Mouse (Mus musculus): ENCODE measurements at regions not wholly inside any gene's neighbourhood (a gene's known extent, or its start where the extent isn't known, plus 50 kb on each side); places are given as distances from the start of the nearest gene placed in this dataset. TPM values are rescaled to one million over a fixed set of nuclear protein-coding genes. Genes with fewer than 3 reads are reported as not detected.
A peak's percentile ranks its signal among the peaks of the same experiment; 100 is the strongest.

DNA sequence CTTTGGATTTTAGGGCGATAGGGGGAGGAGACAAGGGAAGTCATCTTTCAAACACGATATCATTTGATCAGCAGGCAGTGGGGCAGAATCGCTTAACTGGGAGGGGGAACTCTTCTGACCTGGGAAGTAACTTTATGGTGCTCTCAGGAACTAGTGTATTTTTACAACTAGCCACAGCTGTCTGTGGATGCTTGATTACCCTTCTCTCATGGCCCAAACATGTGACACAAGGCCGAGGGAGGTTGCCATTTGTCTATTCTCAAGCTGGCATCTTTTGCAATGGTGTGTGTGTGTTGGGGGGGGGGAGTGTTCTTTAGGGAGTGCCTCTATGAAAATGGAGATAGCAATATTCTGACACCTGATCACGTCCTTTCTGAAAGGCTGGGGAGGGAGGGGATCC, 246.1 kb downstream of the Atp6ap1l start:
- H3K4me3 ChIP-seq (ENCODE audit: low read depth, low read length), result no peak overlapping the region
- no peak for ATAC-seq (ENCODE audit: low read depth)
- WGBS, result 71% methylated on average over 5 of the region's 5 CpGs
- H3K9ac ChIP-seq (replicated peaks; ENCODE audit: low read depth, low read length), result no peak overlapping the region
- no peak overlapping the region for H3K27ac ChIP-seq (ENCODE audit: low read depth, low read length)
- no peak overlapping the region for H3K4me2 ChIP-seq (ENCODE audit: low read depth, low read length)
- no peaks in the 10 kb centered on the region for H3K36me3 ChIP-seq (ENCODE audit: control insufficient read depth, insufficient read depth, low read length)
- no peaks in the 10 kb centered on the region for H3K27me3 ChIP-seq (ENCODE audit: control insufficient read depth, insufficient read depth, low read length)
- no peaks in the 10 kb centered on the region for H3K4me1 ChIP-seq (ENCODE audit: control insufficient read depth, insufficient read depth, low read length)
- H3K9me3 ChIP-seq (ENCODE audit: control insufficient read depth, low read length), result no peaks in the 10 kb centered on the region

DNA sequence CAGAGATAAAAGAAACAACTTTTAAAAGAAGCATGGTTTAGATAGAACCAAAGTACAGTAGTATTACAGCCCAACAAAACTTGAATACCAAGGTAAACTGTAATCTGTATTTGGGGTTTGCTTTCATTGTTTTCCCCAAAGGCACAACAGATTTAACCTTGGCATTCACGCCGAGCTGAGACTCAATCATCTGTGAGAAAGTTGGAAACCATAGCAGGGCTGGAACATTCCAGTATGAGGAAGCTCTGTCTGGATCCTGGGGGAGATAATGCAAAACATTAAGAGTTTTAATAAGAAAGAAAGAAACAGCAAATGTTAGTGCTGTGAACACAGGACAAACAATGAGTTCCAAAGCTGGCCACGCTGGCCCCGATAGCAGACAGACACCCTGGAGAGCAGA, 258.8 kb downstream of the Atp6ap1l start:
- H3K27ac ChIP-seq (ENCODE audit: low read depth, low read length), result no peak overlapping the region
- ATAC-seq (ENCODE audit: low read depth), result no peak
- no peak overlapping the region for H3K9ac ChIP-seq (replicated peaks; ENCODE audit: low read depth, low read length)
- no peaks in the 10 kb centered on the region for H3K27me3 ChIP-seq (ENCODE audit: control insufficient read depth, insufficient read depth, low read length)
- WGBS, result 72% methylated on average over 4 of the region's 4 CpGs
- H3K9me3 ChIP-seq (ENCODE audit: control insufficient read depth, low read length), result no peaks in the 10 kb centered on the region
- no peaks in the 10 kb centered on the region for H3K36me3 ChIP-seq (ENCODE audit: control insufficient read depth, insufficient read depth, low read length)
- no peaks in the 10 kb centered on the region for H3K4me1 ChIP-seq (ENCODE audit: control insufficient read depth, insufficient read depth, low read length)
- no peak overlapping the region for H3K4me3 ChIP-seq (ENCODE audit: low read depth, low read length)
- H3K4me2 ChIP-seq (ENCODE audit: low read depth, low read length), result no peak overlapping the region

DNA sequence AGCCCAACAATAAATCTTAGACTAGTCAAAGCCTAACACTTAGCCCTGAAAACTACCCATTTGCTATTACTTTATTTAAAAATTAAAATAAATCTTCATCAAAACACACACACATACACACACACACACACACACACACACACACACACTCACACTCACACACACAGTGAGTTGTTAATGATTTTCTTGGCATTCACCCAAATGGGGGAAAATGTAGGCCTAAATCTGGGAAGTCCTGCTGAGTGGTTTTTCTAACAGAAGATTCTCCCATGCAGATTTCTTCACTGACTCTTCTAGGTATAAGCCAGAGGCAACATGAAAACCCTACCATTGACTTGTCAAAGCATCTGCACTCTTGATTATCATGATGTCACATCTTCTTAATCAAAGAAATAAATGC, 260.9 kb downstream of the Atp6ap1l start:
- Histone ChIP-seq H3K9me3 (ENCODE audit: control insufficient read depth, low read length) (no peaks in the 10 kb centered on the region), H3K4me2 (ENCODE audit: low read depth, low read length) (no peak overlapping the region), H3K9ac (replicated peaks; ENCODE audit: low read depth, low read length) (no peak overlapping the region), H3K4me3 (ENCODE audit: low read depth, low read length) (no peak overlapping the region), H3K27me3 (ENCODE audit: control insufficient read depth, insufficient read depth, low read length) (no peaks in the 10 kb centered on the region), H3K4me1 (ENCODE audit: control insufficient read depth, insufficient read depth, low read length) (no peaks in the 10 kb centered on the region), H3K27ac (ENCODE audit: low read depth, low read length) (no peak overlapping the region), H3K36me3 (ENCODE audit: control insufficient read depth, insufficient read depth, low read length) (no peaks in the 10 kb centered on the region)
- ATAC-seq (ENCODE audit: low read depth), result no peak

DNA sequence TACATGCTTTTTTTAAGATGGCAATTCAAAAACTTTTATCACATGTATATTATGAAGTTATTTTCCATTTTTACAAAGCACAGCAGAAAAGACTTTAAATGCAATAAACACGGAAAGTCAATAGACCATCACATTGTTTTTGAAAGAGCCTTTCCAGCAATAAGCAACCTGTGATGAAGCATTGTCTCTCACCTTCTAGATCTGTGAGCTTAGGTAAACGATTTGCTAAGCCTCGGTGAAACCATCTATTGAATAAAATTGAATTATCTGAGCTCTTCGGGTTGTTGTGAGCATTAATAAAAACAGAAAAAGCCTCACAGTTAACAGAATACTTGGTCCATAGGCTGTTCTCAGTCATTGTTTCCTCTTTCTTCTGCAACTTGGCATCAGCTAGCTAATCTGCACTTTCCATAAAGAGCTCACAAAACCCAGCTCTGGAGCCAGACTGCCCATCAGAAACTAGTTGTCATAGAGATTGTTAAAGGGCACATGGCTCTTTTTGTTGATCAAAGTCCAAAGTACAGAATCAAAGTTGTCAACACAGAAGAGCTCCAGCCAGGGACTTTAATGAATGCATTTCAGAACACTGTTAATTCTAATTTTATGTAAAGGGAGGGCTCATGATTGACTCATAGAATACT, 261.5 kb downstream of the Atp6ap1l start:
- 57% methylated on average over 4 of the region's 4 CpGs for WGBS
- ATAC-seq (ENCODE audit: low read depth), result peak; percentile 57; the same call in 1 of the 2 replicates
- Histone ChIP-seq H3K4me1 (ENCODE audit: control insufficient read depth, insufficient read depth, low read length) (no peaks in the 10 kb centered on the region), H3K36me3 (ENCODE audit: control insufficient read depth, insufficient read depth, low read length) (no peaks in the 10 kb centered on the region), H3K27me3 (ENCODE audit: control insufficient read depth, insufficient read depth, low read length) (no peaks in the 10 kb centered on the region), H3K4me2 (ENCODE audit: low read depth, low read length) (no peak overlapping the region), H3K4me3 (ENCODE audit: low read depth, low read length) (no peak overlapping the region), H3K27ac (ENCODE audit: low read depth, low read length) (no peak overlapping the region), H3K9ac (replicated peaks; ENCODE audit: low read depth, low read length) (no peak overlapping the region), H3K9me3 (ENCODE audit: control insufficient read depth, low read length) (no peaks in the 10 kb centered on the region)

DNA sequence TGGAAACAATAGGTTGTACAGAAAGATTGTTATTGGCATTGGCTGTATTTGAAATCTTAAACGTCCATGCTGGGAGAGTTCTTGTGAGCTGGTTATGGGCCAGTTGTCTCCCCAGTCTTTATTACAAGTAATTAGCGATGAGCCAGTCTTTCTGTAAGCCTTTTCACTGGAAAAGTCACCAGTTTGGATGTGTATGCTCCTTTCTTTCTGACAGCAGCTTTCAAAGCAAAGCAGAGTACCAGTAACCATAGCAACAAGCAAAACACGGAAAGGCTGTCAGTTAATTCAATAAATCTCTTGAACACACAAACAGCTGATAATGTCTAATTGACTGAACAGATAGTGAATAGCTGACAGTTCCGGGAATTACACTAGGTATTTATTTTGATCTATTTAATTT, 262.0 kb downstream of the Atp6ap1l start:
- no peaks in the 10 kb centered on the region for H3K4me1 ChIP-seq (ENCODE audit: control insufficient read depth, insufficient read depth, low read length)
- 16% methylated on average over 4 of the region's 4 CpGs for WGBS
- no peak overlapping the region; the same call in 1 of the 2 replicates for H3K27ac ChIP-seq (ENCODE audit: low read depth, low read length)
- H3K4me2 ChIP-seq (ENCODE audit: low read depth, low read length), result no peak overlapping the region
- H3K36me3 ChIP-seq (ENCODE audit: control insufficient read depth, insufficient read depth, low read length), result no peaks in the 10 kb centered on the region
- ATAC-seq (ENCODE audit: low read depth), result peak; percentile 85
- no peak overlapping the region for H3K4me3 ChIP-seq (ENCODE audit: low read depth, low read length)
- H3K9ac ChIP-seq (replicated peaks; ENCODE audit: low read depth, low read length), result no peak overlapping the region
- no peaks in the 10 kb centered on the region for H3K27me3 ChIP-seq (ENCODE audit: control insufficient read depth, insufficient read depth, low read length)
- no peaks in the 10 kb centered on the region for H3K9me3 ChIP-seq (ENCODE audit: control insufficient read depth, low read length)

DNA sequence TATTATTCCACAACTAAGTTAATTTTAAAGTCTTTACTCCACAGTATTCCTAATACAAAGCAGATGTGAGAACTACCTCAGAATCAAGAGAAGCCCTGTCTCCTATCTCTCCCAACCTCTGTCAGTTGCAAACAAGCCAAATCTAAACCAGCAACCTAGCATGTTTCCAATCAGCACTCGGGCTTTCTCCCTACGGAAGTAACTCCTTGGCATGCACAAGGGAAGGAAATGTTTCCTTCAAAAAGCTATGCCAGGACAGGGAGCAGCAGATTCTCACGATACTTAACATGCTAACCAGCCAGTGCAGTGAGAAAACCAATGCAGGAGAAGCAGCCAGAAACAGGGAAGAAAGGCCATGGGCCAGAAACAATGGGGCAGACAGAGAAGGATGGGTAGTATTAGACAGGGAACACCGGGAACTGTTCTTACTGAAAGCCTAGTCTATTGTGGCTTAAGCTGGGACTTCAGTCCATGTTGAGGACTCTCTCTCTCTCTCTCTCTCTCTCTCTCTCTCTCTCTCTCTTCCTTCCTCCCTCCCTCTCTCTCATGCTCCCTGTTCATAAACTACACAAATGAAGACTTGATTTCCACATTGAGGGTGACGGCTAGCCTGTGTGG, 262.8 kb downstream of the Atp6ap1l start:
- Histone ChIP-seq H3K9ac (replicated peaks; ENCODE audit: low read depth, low read length) (no peak overlapping the region), H3K27me3 (ENCODE audit: control insufficient read depth, insufficient read depth, low read length) (no peaks in the 10 kb centered on the region), H3K4me2 (ENCODE audit: low read depth, low read length) (no peak overlapping the region), H3K4me1 (ENCODE audit: control insufficient read depth, insufficient read depth, low read length) (no peaks in the 10 kb centered on the region), H3K4me3 (ENCODE audit: low read depth, low read length) (no peak overlapping the region), H3K9me3 (ENCODE audit: control insufficient read depth, low read length) (no peaks in the 10 kb centered on the region), H3K27ac (ENCODE audit: low read depth, low read length) (peak overlapping the region; percentile 44; the same call in 1 of the 2 replicates), H3K36me3 (ENCODE audit: control insufficient read depth, insufficient read depth, low read length) (no peaks in the 10 kb centered on the region)
- ATAC-seq (ENCODE audit: low read depth), result no peak
- 59% methylated on average over 5 of the region's 5 CpGs for WGBS

Small RNAs in the stretch of these regions (microRNA-seq; reads per million reads assigned to microRNA genes)
- not detected for gene Gm44338

Measured in neural tube, embryonic 14.5 days (tissue).